Mouse (Mus musculus) CH12.LX (cell line): ENCODE measurements at regions not wholly inside any gene's neighbourhood (a gene's known extent, or its start where the extent isn't known, plus 50 kb on each side); places are given as distances from the start of the nearest gene placed in this dataset.

Experiments
- DNase-seq: peaks from one replicate; pipeline ENCODE4 v3.0.0-alpha.2; 2013; ENCODE audit errors: extremely low read depth
- H3K27ac ChIP-seq: 2 replicates; pipeline ENCODE4 v1.5.1; 2012; ENCODE audit warnings: low read depth, mild to moderate bottlenecking, control low read depth, moderate library complexity; ENCODE audit not compliant: insufficient read depth
- H3K27me3 ChIP-seq: replicated peaks from 2 replicates; pipeline ENCODE3; 2012; ENCODE audit warnings: inconsistent platforms
- H3K36me3 ChIP-seq, 2 experiments: replicated peaks in 1 of 2; 2 replicates each; pipeline versions ENCODE3 to v1.6.1; 2012; ENCODE audit warnings: inconsistent platforms in 1 of 2, low read length in 1 of 2, mild to moderate bottlenecking in 1 of 2, mixed read lengths in 1 of 2, moderate library complexity in 1 of 2; ENCODE audit not compliant: control insufficient read depth in 1 of 2, insufficient read depth in 1 of 2
- H3K4me1 ChIP-seq, 2 experiments: 2 replicates each; pipeline ENCODE4 v1.6.1; 2012; ENCODE audit warnings: inconsistent platforms in 1 of 2, moderate library complexity in 1 of 2; ENCODE audit not compliant: insufficient read depth in 2 of 2, control insufficient read depth in 1 of 2
- H3K4me2 ChIP-seq: 2 replicates; pipeline ENCODE4 v1.6.1; 2012; ENCODE audit warnings: low read depth, mild to moderate bottlenecking, control low read depth; ENCODE audit not compliant: poor library complexity, insufficient read depth, severe bottlenecking
- H3K4me3 ChIP-seq, 3 experiments: fragments of 150-350 bp in 1 of 3; sonication (generic) in 1 of 3; replicated peaks in 1 of 3; 2 replicates each; pipeline versions ENCODE3 to v1.5.1; 2011 to 2012; ENCODE audit warnings: low read depth in 2 of 3, low read length in 2 of 3, mild to moderate bottlenecking in 2 of 3, moderate library complexity in 2 of 3, control low read depth in 1 of 3, improper control_type of control experiment in 1 of 3, inconsistent platforms in 1 of 3, mixed read lengths in 1 of 3; ENCODE audit not compliant: poor library complexity in 1 of 3
- H3K79me2 ChIP-seq: replicated peaks from 2 replicates; pipeline ENCODE4 v1.6.1; 2012; ENCODE audit warnings: mild to moderate bottlenecking, moderate library complexity; ENCODE audit not compliant: control insufficient read depth, poor library complexity, insufficient read depth, severe bottlenecking; ENCODE audit errors: extremely low read depth
- H3K9ac ChIP-seq: 2 replicates; pipeline ENCODE4 v1.6.1; 2012; ENCODE audit warnings: low read depth, mild to moderate bottlenecking, control low read depth, moderate library complexity; ENCODE audit not compliant: insufficient read depth
- H3K9me3 ChIP-seq: replicated peaks from 2 replicates; pipeline ENCODE3; 2012; ENCODE audit warnings: low read length, inconsistent platforms, mixed read lengths
- BHLHE40 ChIP-seq: IDR thresholded peaks from 2 replicates; pipeline ENCODE4 v1.6.1; 2011; ENCODE audit warnings: mild to moderate bottlenecking, low read depth, low read length, improper control_type of control experiment
- CHD2 ChIP-seq: IDR thresholded peaks from 2 replicates; pipeline ENCODE4 v1.6.1; 2011; ENCODE audit warnings: low read length, improper control_type of control experiment
- CTCF ChIP-seq, 2 experiments: IDR thresholded peaks in 1 of 2; conservative IDR thresholded peaks in 1 of 2; 2 replicates each; pipeline ENCODE4 v1.5.1; 2011 to 2012; ENCODE audit warnings: low read depth in 2 of 2, low read length in 2 of 2, improper control_type of control experiment in 1 of 2, inconsistent platforms in 1 of 2, mild to moderate bottlenecking in 1 of 2, moderate library complexity in 1 of 2
- E2F4 ChIP-seq: IDR thresholded peaks from 2 replicates; pipeline ENCODE4 v1.6.1; 2011; ENCODE audit warnings: low read depth, low read length, improper control_type of control experiment; ENCODE audit not compliant: insufficient replicate concordance
- ELF1 ChIP-seq: IDR thresholded peaks from 2 replicates; pipeline ENCODE4 v1.6.1; 2014; ENCODE audit warnings: low read depth, mild to moderate bottlenecking, inconsistent platforms, low read length, improper control_type of control experiment
- IRF4 ChIP-seq: IDR thresholded peaks from 2 replicates; pipeline ENCODE4 v1.6.1; 2014; ENCODE audit warnings: low read depth, mild to moderate bottlenecking, inconsistent platforms, low read length, improper control_type of control experiment
- JUND ChIP-seq: conservative IDR thresholded peaks from 2 replicates; pipeline ENCODE4 v1.6.1; 2011; ENCODE audit warnings: low read depth, low read length, improper control_type of control experiment
- KAT2A ChIP-seq: IDR thresholded peaks from 2 replicates; pipeline ENCODE4 v1.6.1; 2012; ENCODE audit warnings: low read length, improper control_type of control experiment, inconsistent platforms; ENCODE audit not compliant: insufficient replicate concordance
- MAFK ChIP-seq: IDR thresholded peaks from 2 replicates; pipeline ENCODE4 v1.6.1; 2011; ENCODE audit warnings: low read length, improper control_type of control experiment; ENCODE audit not compliant: insufficient replicate concordance
- MAX ChIP-seq: IDR thresholded peaks from 2 replicates; pipeline ENCODE4 v1.6.1; 2011; ENCODE audit warnings: low read length, improper control_type of control experiment
- MAZ ChIP-seq: IDR thresholded peaks from 2 replicates; pipeline ENCODE4 v1.6.1; 2012; ENCODE audit warnings: low read depth, mild to moderate bottlenecking, inconsistent platforms, low read length, improper control_type of control experiment, moderate library complexity
- MEF2A ChIP-seq: IDR thresholded peaks from 2 replicates; pipeline ENCODE4 v1.6.1; 2014; ENCODE audit warnings: low read depth, mild to moderate bottlenecking, inconsistent platforms, low read length, improper control_type of control experiment, borderline replicate concordance
- MYC ChIP-seq: IDR thresholded peaks from 2 replicates; pipeline ENCODE4 v1.6.1; 2011; ENCODE audit warnings: low read depth, mild to moderate bottlenecking, improper control_type of control experiment, low read length
- NELFE ChIP-seq: IDR thresholded peaks from 2 replicates; pipeline ENCODE4 v1.6.1; 2011; ENCODE audit warnings: low read depth, low read length, improper control_type of control experiment
- NRF1 ChIP-seq: IDR thresholded peaks from 2 replicates; pipeline ENCODE4 v1.6.1; 2014; ENCODE audit warnings: low read depth, mild to moderate bottlenecking, inconsistent platforms, low read length, improper control_type of control experiment, moderate library complexity
- PAX5 ChIP-seq: IDR thresholded peaks from 2 replicates; pipeline ENCODE4 v1.6.1; 2012; ENCODE audit warnings: low read length, inconsistent platforms, mixed read lengths
- POLR2AphosphoS2 ChIP-seq: IDR thresholded peaks from 2 replicates; pipeline ENCODE4 v1.6.1; 2011; ENCODE audit warnings: low read depth, low read length, improper control_type of control experiment
- RAD21 ChIP-seq: IDR thresholded peaks from 2 replicates; pipeline ENCODE4 v1.6.1; 2011; ENCODE audit warnings: low read depth, mild to moderate bottlenecking, low read length, improper control_type of control experiment, moderate library complexity
- SIN3A ChIP-seq: IDR thresholded peaks from 2 replicates; pipeline ENCODE4 v1.6.1; 2012; ENCODE audit warnings: low read length, improper control_type of control experiment, inconsistent platforms
- SMC3 ChIP-seq: IDR thresholded peaks from 2 replicates; pipeline ENCODE4 v1.6.1; 2011; ENCODE audit warnings: low read depth, low read length, improper control_type of control experiment
- TBP ChIP-seq: conservative IDR thresholded peaks from 2 replicates; pipeline ENCODE4 v1.6.1; 2011; ENCODE audit warnings: low read depth, low read length, improper control_type of control experiment
- UBTF ChIP-seq: IDR thresholded peaks from 2 replicates; pipeline ENCODE4 v1.6.1; 2012; ENCODE audit warnings: low read depth, mild to moderate bottlenecking, inconsistent platforms, low read length, improper control_type of control experiment, moderate library complexity
- USF1 ChIP-seq: IDR thresholded peaks from 2 replicates; pipeline ENCODE4 v1.6.1; 2014; ENCODE audit warnings: low read depth, mild to moderate bottlenecking, inconsistent platforms, low read length, improper control_type of control experiment
- USF2 ChIP-seq: conservative IDR thresholded peaks from 2 replicates; pipeline ENCODE4 v1.6.1; 2011; ENCODE audit warnings: low read depth, low read length, improper control_type of control experiment
- ZMIZ1 ChIP-seq: IDR thresholded peaks from 2 replicates; pipeline ENCODE4 v1.6.1; 2012; ENCODE audit warnings: low read depth, mild to moderate bottlenecking, inconsistent platforms, low read length, improper control_type of control experiment
- dilution Hi-C: fragments of 300-500 bp; cut with MboI; formaldehyde crosslinking; loops from 2 replicates; pipeline ENCODE4 v1.14.3; 2020; ENCODE audit warnings: low sequenced_read_pairs; ENCODE audit not compliant: extremely low pct_unique_long_range_greater_than_20kb, extremely low pct_ligation_motif_present
- in situ Hi-C: fragments of 300-500 bp; cut with MboI; formaldehyde crosslinking; loops from 3 replicates; pipeline ENCODE4 v1.14.3; 2019; ENCODE audit warnings: low sequenced_read_pairs, low pct_ligation_motif_present, low pct_unique_long_range_greater_than_20kb, mixed read lengths

DNA sequence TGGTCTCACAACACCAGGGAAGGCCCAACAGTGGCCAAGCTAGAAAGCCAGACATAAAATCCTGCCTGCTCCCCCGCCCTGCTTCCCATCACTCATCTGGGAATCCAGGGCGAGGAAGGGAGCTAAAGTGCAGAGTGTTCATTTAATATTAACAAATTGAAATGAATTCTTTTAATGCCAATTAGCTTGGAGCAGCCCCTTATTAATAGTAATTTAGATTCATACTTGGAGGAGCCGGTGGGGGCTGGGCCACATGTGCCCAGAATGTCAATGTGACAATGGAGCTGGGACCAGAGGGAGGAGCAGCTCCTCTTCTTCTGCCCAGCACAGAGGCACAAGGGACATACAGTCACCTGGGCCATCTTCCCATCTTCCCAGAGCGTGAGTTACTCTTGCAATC lies 66.8 kb downstream of the Smug1 start:
- Histone ChIP-seq H3K9me3 (no peaks in the 10 kb centered on the region), H3K4me1 (peaks cover 0 to 41% of the 10 kb centered on the region in 2 experiments; a peak in 2 of 4 replicates), H3K4me2 (no peak overlapping the region), H3K27me3 (no peaks in the 10 kb centered on the region), H3K4me3 (no peak overlapping the region), H3K36me3 (peaks cover 0 to 25% of the 10 kb centered on the region in 2 experiments), H3K79me2 (no peaks in the 10 kb centered on the region), H3K9ac (no peak overlapping the region), H3K27ac (no peak overlapping the region)
- in situ Hi-C loops (no loop called here), dilution Hi-C loops (no loop called here)
- no peak for DNase-seq
- TF ChIP-seq TBP (no peak), IRF4 (no peak), MAFK (no peak), MEF2A (no peak), CTCF (conservative IDR thresholded peaks at IDR 0.05 in 1 of 2, IDR thresholded peaks at IDR 0.05 in 1 of 2; ENCODE audit: low read depth in 2 of 2, low read length in 2 of 2) (no peak), BHLHE40 (no peak), MYC (no peak), NRF1 (no peak), SMC3 (no peak), USF2 (no peak), NELFE (no peak), USF1 (no peak), JUND (no peak), ELF1 (no peak), MAX (no peak), PAX5 (no peak), CHD2 (no peak), RAD21 (no peak)

DNA sequence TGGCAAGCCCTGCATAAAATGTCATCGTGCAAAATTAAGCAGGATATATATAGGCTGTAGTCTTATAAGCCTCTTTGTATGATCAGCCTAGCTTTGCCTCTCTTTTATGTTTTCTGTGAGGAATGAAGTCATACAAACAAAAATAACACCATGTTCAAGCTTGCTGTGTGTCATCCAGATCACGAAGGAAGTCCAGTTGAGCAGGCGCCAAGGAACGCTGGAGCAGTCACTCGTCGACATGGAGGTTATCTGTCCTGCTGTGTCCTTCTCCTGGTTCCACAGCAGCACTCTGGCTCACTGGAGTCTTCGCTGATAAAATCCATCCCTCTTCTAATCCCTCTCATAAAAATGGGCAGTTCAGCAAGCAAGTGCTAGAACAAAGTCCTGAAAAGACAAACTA lies 72.4 kb downstream of the Smug1 start:
- dilution Hi-C loops (no loop called here), in situ Hi-C loops (no loop called here)
- Histone ChIP-seq H3K79me2 (no peaks in the 10 kb centered on the region), H3K27ac (no peak overlapping the region), H3K4me3 (no peak overlapping the region), H3K27me3 (peaks cover 9% of the 10 kb centered on the region), H3K4me1 (no peaks in the 10 kb centered on the region), H3K4me2 (no peak overlapping the region), H3K36me3 (peaks cover 0 to 44% of the 10 kb centered on the region in 2 experiments), H3K9me3 (peaks cover 5% of the 10 kb centered on the region), H3K9ac (no peak overlapping the region)
- TF ChIP-seq TBP (no peak), UBTF (no peak), MAZ (no peak), NELFE (no peak), POLR2AphosphoS2 (no peak), ZMIZ1 (no peak), E2F4 (no peak), SIN3A (no peak), JUND (no peak), USF2 (no peak), MEF2A (no peak), KAT2A (no peak)
- DNase-seq: no peak
